Mouse (Mus musculus): Measurements from ENCODE around the gene F12.

Gene F12

DNA sequence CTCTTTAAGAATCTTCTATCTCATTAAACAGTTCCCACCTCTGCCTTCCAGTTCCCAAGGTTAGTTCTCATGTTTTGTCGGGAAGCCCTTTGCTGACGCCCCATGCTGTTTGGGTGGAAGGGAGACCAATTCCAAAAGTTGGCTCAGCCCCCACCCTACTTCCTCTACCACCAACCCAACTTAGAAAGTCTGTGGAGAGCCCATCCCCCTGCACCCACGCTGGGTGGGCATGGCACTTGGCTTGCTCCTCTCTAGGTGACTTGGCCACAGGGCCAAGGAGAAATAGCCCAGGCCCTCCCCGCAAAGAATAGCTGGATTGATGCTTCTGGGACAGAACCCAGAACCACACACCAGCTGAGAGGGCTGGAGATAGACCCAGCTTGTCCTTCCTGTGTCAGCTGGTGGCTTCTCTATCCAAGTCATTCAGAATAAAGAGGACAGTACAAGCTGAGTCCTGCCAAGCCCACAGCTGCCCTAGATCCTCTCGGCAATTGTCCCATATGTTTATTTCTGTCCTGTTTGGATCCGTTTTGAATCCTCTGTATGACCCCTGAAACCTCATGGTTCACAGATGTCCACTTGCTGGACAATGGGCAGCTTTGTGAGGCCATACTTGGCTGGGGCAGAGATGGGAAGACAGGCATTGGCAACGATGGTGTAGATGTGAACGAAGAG, 55.4 kb downstream of the F12 start:
- no peak for DNase-seq (ENCODE audit: low read depth)

DNA sequence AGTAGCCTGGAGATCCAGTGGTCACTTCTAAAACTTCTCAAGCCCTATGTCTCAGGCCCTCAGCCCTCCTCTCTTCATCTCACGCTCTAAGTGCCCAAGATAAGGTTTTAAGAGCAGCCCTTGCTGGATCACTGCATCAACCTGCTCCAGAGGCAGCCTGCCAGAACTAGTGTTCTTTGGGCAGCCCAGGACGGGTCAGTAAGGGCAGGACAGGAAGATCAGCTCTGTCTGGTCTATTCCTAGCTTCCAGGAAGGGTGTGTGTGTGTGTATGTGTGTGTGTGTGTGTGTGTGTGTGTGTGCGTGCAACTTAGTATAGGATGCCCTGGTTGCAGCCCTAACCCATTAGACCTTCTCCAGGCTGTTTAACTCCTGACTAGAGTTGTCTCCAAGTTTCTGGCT, 56.4 kb downstream of the F12 start:
- DNase-seq (ENCODE audit: low read depth) = no peak

DNA sequence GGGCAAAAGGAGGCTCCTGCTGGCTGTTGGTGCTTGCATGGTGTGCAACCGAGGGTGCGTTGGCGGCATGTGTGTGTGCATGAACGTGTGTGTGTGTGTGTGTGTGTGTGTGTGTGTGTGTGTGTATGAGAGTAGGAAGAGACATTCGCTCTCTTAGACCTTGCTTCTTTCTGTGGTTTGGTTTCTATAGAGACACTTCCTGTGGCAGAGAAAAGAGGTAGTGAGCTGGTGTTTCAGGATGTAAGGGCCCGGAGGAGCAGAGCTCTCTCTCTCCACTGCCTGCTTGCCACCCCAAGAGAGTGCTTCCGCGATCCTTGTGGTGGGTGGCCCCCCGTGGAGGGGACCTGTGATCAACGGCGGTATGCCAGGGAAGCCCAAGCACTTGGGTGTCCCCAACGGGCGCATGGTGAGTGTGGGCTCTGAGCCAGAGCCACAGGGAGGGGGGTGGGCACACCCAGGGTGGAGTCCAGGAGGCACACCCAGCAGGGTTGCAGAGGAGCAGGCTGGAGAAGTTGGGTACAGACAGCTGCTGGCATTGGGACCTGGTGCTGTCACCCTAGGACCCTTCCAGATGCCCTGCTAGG, 57.0 kb downstream of the F12 start, which contains the start of gene Rgs14:
Gene Rgs14 (plus strand): TSS at position 202 of the 584 bp plus-strand sequence.
- DNase-seq (ENCODE audit: low read depth) = peak; percentile 85

DNA sequence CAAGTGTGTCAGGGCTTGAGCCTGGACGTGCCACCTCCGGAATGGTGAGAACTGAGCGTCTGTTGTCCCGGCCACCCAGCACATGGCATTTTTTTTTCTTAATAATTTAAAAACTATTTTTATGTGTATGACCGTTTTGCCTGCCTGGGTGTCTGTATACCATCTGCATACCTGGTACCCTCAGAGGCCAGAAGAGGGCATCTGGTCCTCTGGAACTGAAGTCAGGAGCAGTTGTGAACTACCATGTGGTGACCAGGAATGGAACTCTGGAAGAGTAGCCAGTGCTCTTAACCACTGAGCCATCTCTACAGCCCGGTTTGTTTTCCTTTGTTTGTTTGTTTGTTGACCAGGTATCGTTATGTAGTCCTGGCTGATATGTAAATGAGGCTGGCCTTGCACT, 58.2 kb downstream of the F12 start:
- DNase-seq (ENCODE audit: low read depth) = no peak
